Mouse (Mus musculus): ENCODE measurements around the gene Kat5. TPM values are rescaled to one million over a fixed set of nuclear protein-coding genes. Genes with fewer than 3 reads are reported as not detected.

The Kat5 gene
- polyA plus RNA-seq (2015; fragmentation: Nextera tagmentation; extraction: Ambion mirVana): 55.8 and 60.0 TPM in 2 replicates

DNA sequence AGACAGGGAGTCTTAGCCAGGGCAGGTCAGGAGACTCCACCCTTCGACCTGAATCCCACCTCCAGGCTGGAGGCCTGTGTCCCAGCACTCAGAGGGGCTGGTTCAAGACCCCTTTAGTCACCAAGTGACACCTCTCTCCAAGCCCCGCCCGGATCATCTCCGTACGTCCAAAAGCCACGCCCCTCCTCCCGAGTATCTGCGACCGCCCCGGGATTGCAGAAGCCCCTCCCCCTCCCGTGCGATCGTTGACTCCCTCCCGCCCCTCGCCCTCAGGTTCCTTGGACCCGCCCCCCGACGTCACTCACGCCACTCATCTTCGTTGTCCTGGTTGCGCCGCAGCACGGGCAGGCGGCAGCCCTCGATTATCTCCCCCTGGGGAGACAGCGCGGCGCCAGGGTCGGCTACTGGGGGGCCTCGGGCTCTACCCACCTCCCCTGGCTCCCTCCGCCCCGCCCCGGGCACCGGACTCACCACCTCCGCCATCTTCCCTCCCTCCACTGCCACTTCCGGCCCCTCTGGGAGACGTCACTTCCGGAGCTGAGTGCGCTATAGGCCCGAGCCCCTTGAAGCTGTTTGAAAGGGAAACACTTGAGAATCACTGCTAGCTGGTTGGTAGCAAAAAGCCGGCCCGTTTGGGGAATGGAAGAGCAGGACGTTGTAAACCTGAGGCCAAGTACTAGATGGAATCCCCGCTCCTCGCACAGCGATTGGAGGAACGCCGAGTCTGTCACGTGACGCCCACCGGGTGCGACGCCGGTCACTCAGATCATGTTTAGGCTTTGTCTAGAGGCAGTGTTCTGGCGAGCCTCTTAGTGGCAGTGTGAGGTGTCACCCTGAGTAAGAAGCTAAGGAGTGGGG is at the start of gene Kat5:
Gene Kat5, minus strand, starts transcription at position 691 of the 858 bp plus-strand sequence.
- no peaks in the 10 kb centered on the region for H3K9me3 ChIP-seq
- peak within 1 kb of the TSS; percentile 84 for H3K9ac ChIP-seq
- under 1% methylated on average over 46 of the region's 55 CpGs for WGBS
- H3K27ac ChIP-seq: peak within 1 kb of the TSS; percentile 96
- peaks cover 42% of the 10 kb centered on the region for H3K36me3 ChIP-seq
- peak within 1 kb of the TSS; percentile 70 for H3K4me3 ChIP-seq
- no peaks in the 10 kb centered on the region for H3K27me3 ChIP-seq
- ATAC-seq (ENCODE audit: insufficient number of reproducible peaks, insufficient read depth, low FRiP score, low TSS enrichment, low read depth): peak; percentile 87
- peak within 1 kb of the TSS; percentile 80 for H3K4me2 ChIP-seq
- H3K4me1 ChIP-seq: peaks cover 19% of the 10 kb centered on the region

GRCm38 (mm10) chr19:5654720-5655298 is 44.8 kb upstream of the Kat5 start:
- peak overlapping the region; percentile 71 for H3K9ac ChIP-seq
- peak overlapping the region; percentile 91 for H3K4me2 ChIP-seq
- peaks cover 14% of the 10 kb centered on the region for H3K4me1 ChIP-seq
- peak overlapping the region; percentile 50 for H3K4me3 ChIP-seq
- 7% methylated on average over 43 of the region's 43 CpGs for WGBS
- H3K27ac ChIP-seq: no peak overlapping the region
- H3K36me3 ChIP-seq: peaks cover 30% of the 10 kb centered on the region
- H3K27me3 ChIP-seq: peaks cover 31% of the 10 kb centered on the region
- no peak for ATAC-seq (ENCODE audit: insufficient number of reproducible peaks, insufficient read depth, low FRiP score, low TSS enrichment, low read depth)
- H3K9me3 ChIP-seq: no peaks in the 10 kb centered on the region

DNA sequence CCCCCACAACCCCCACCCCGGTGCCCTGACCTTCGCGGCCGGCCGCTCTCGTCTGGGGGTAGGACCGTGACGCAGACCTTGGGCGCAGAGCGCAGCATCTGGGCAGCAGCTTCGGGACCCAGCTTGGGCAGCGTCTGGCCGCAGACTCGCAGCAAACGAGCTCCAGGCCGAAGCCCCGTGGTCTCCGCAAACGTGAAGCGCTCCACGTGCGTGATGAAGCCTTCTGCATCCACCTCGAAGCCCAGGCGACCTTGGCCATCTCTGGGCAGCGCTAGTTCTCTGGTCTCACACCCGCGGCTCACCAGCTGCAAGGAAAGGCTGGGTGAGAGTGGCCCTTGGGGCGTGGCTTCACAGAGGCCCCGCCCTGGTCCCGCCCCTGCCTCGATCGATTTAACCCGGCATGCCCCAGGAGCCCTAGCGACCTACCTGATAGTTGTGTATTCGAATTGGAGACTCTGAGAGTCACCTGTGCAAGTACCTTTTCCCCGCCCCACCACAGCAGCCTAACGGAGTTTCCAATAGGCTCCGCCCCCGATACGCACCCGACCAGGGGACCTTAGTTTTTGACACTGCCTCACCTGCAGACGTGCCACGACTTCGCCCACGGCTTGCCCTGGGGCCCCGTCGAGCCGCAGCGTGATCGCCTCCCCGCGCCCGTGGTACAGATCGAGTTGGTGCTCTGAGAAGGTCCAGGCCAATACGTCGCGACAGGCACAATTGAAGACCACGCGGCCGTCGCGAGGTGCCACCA is 44.1 kb upstream of the Kat5 start:
- ATAC-seq (ENCODE audit: insufficient number of reproducible peaks, insufficient read depth, low FRiP score, low TSS enrichment, low read depth): 0 out of 2 replicates have a peak, but pooled peaks have one; percentile 29
- no peak overlapping the region for H3K27ac ChIP-seq
- H3K27me3 ChIP-seq: peaks cover 31% of the 10 kb centered on the region
- WGBS: 6% methylated on average over 62 of the region's 62 CpGs
- peaks cover 18% of the 10 kb centered on the region for H3K4me1 ChIP-seq
- no peaks in the 10 kb centered on the region for H3K9me3 ChIP-seq
- H3K4me3 ChIP-seq: peak overlapping the region; percentile 50
- peak overlapping the region; percentile 71 for H3K9ac ChIP-seq
- peak overlapping the region; percentile 91 for H3K4me2 ChIP-seq
- peaks cover 30% of the 10 kb centered on the region for H3K36me3 ChIP-seq

DNA sequence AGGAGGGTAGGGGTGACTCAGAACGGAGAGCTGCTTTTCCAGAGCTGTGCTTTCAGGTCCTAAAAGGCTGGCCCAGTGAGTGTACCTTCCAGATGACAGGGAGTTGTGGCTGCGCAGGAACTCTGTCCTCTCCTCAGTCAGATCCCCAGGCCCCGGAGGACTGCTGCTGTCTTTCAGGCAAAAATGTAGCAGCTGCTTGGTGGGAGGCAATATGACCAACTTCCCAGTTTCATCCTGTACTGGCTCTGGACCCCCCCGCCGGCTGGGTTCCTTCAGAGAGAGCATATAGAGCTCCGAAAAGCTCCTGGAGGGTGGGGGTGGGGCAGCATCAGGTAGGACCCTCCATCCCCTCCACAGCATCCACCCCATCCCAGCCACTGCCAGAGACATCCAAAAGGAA is 42.5 kb upstream of the Kat5 start:
- H3K4me2 ChIP-seq: no peak overlapping the region
- H3K9me3 ChIP-seq: no peaks in the 10 kb centered on the region
- H3K4me1 ChIP-seq: peaks cover 30% of the 10 kb centered on the region
- no peak overlapping the region for H3K27ac ChIP-seq
- H3K9ac ChIP-seq: no peak overlapping the region
- H3K4me3 ChIP-seq: no peak overlapping the region
- H3K36me3 ChIP-seq: peaks cover 37% of the 10 kb centered on the region
- WGBS: 70% methylated on average over 6 of the region's 6 CpGs
- peaks cover 31% of the 10 kb centered on the region for H3K27me3 ChIP-seq
- no peak for ATAC-seq (ENCODE audit: insufficient number of reproducible peaks, insufficient read depth, low FRiP score, low TSS enrichment, low read depth)

DNA sequence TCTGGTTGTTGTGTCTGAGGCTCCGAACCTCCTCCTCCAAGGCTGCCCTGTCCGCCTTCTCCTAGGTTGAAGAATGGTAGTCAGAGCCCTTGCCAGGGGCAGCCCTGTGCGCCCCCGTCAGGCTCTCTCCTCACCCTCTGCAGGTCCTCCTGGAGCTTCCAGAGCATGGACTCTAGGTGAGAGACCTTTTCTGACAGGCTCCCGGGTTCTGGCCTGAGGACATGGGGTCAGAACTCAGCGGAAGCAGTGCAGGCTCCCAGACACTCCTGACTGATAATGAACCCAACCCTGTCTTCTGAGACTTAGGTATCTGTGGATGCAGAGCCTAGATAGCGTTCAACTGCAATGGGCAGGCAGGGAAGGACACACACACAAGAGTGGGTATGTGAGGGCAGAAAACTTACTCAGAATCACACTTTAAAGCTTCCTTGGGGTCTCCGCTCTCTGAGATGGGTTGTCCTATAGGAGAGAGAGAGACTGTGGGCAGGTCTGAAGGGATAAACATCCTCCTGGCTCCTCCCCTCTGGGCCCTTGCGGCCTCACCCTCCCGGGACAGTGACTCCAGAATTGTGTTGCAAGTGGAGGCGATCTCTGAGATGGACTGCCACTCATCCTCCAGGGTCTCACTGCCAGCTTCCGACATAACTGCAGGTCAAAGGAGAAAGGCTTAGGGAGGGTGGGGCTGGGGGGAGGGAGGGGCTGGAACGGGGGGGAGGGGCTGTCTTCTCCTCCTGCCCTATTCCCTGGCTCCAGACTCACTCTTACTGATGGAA is 41.7 kb upstream of the Kat5 start:
- no peak for ATAC-seq (ENCODE audit: insufficient number of reproducible peaks, insufficient read depth, low FRiP score, low TSS enrichment, low read depth)
- H3K4me2 ChIP-seq: no peak overlapping the region
- no peaks in the 10 kb centered on the region for H3K9me3 ChIP-seq
- no peak overlapping the region for H3K9ac ChIP-seq
- no peak overlapping the region for H3K4me3 ChIP-seq
- peaks cover 44% of the 10 kb centered on the region for H3K36me3 ChIP-seq
- peaks cover 30% of the 10 kb centered on the region for H3K4me1 ChIP-seq
- H3K27me3 ChIP-seq: peaks cover 31% of the 10 kb centered on the region
- no peak overlapping the region for H3K27ac ChIP-seq
- WGBS: 54% methylated on average over 13 of the region's 13 CpGs

DNA sequence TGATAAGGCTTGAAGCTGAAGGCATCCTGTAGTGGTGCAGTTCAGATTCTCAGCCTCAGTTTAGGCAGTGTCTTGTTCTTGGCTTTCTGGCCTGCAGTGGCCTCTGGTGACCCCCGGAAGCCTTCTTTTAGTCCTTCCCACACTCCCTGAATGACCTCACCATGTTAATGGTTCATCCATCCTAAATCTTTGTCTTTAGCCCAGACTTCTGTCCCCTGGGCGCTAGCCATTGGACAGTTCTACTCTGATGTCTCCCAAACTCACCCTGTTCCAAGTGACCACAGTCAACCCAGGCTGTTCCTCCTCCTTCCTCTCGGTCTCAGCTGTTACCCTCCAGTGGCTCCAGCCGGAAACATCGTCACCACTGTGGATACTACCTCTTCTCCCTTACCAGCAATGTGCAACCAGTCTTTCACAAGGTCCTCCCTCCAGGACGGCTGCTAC is 39.3 kb upstream of the Kat5 start:
- Histone ChIP-seq H3K27ac (peak overlapping the region; percentile 87), H3K27me3 (peaks cover 8% of the 10 kb centered on the region)

GRCm38 (mm10) chr19:5648401-5649297 is 38.6 kb upstream of the Kat5 start:
- Histone ChIP-seq H3K4me1 (peaks cover 15% of the 10 kb centered on the region), H3K4me3 (peak overlapping the region; percentile 39), H3K9ac (peak overlapping the region; percentile 67), H3K27me3 (peaks cover under 1% of the 10 kb centered on the region), H3K4me2 (peak overlapping the region; percentile 67), H3K36me3 (peaks cover 71% of the 10 kb centered on the region), H3K27ac (peak overlapping the region; percentile 87), H3K9me3 (no peaks in the 10 kb centered on the region)
- ATAC-seq (ENCODE audit: insufficient number of reproducible peaks, insufficient read depth, low FRiP score, low TSS enrichment, low read depth): peak; percentile 78
- WGBS: 12% methylated on average over 26 of the region's 26 CpGs

More for the DNA sequence above, 39.3 kb upstream of the Kat5 start:
- H3K4me2 ChIP-seq: peak overlapping the region; percentile 67
- ATAC-seq (ENCODE audit: insufficient number of reproducible peaks, insufficient read depth, low FRiP score, low TSS enrichment, low read depth): no peak
- H3K9me3 ChIP-seq: no peaks in the 10 kb centered on the region
- H3K36me3 ChIP-seq: peaks cover 65% of the 10 kb centered on the region
- WGBS: 64% methylated on average over 6 of the region's 6 CpGs
- peak overlapping the region; percentile 39 for H3K4me3 ChIP-seq
- peaks cover 22% of the 10 kb centered on the region for H3K4me1 ChIP-seq
- peak overlapping the region; percentile 67 for H3K9ac ChIP-seq

GRCm38 (mm10) chr19:5647791-5648190 is 37.8 kb upstream of the Kat5 start:
- ATAC-seq (ENCODE audit: insufficient number of reproducible peaks, insufficient read depth, low FRiP score, low TSS enrichment, low read depth): no peak
- no peak overlapping the region for H3K4me2 ChIP-seq
- H3K27ac ChIP-seq: no peak overlapping the region
- no peak overlapping the region for H3K9ac ChIP-seq
- peaks cover 79% of the 10 kb centered on the region for H3K36me3 ChIP-seq
- H3K9me3 ChIP-seq: no peaks in the 10 kb centered on the region
- no peaks in the 10 kb centered on the region for H3K27me3 ChIP-seq
- H3K4me1 ChIP-seq: peaks cover 15% of the 10 kb centered on the region
- 93% methylated on average over 6 of the region's 6 CpGs for WGBS
- H3K4me3 ChIP-seq: no peak overlapping the region

DNA sequence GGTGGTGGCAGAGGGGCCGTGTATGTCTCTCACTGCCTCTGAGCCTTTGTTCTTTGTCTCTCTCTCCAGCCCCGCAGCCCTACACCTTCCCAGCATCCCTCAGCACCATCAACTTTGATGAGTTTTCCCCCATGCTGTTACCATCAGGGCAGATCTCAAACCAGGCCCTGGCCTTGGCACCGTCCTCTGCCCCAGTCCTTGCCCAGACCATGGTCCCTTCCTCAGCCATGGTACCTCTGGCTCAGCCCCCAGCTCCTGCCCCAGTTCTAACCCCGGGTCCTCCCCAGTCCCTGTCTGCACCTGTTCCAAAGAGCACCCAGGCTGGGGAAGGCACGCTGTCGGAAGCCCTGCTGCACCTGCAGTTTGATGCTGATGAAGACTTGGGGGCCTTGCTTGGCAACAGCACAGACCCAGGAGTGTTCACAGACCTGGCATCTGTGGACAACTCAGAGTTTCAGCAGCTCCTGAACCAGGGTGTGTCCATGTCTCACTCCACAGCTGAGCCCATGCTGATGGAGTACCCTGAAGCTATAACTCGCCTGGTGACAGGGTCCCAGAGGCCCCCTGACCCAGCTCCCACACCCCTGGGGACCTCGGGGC is 36.8 kb upstream of the Kat5 start:
- 91% methylated on average over 8 of the region's 8 CpGs for WGBS
- no peak overlapping the region for H3K4me3 ChIP-seq
- no peak overlapping the region for H3K9ac ChIP-seq
- H3K27me3 ChIP-seq: no peaks in the 10 kb centered on the region
- H3K36me3 ChIP-seq: peaks cover 80% of the 10 kb centered on the region
- ATAC-seq (ENCODE audit: insufficient number of reproducible peaks, insufficient read depth, low FRiP score, low TSS enrichment, low read depth): no peak
- no peaks in the 10 kb centered on the region for H3K9me3 ChIP-seq
- peaks cover 15% of the 10 kb centered on the region for H3K4me1 ChIP-seq
- H3K4me2 ChIP-seq: no peak overlapping the region
- no peak overlapping the region for H3K27ac ChIP-seq

DNA sequence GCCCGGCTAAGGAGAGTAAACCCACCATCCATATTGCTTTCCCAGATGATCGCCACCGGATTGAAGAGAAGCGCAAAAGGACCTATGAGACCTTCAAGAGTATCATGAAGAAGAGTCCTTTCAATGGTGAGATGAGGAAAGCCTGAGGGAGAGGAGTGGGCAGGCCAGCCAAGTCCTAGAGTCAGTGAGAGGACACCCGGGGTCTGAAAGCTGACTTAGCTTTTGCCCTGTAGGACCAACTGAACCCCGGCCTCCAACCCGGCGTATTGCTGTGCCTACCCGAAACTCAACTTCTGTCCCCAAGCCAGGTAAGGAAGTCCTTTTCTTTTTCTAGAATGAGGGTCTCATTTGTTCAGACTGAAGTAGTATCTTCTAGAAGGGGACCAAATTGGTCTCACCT is 35.2 kb upstream of the Kat5 start:
- WGBS: 95% methylated on average over 9 of the region's 9 CpGs
- H3K36me3 ChIP-seq: peaks cover 80% of the 10 kb centered on the region

More for the DNA sequence above, 35.2 kb upstream of the Kat5 start:
- Histone ChIP-seq H3K9ac (no peak overlapping the region), H3K4me3 (no peak overlapping the region), H3K4me2 (no peak overlapping the region), H3K9me3 (no peaks in the 10 kb centered on the region), H3K27ac (no peak overlapping the region), H3K4me1 (peaks cover 15% of the 10 kb centered on the region), H3K27me3 (no peaks in the 10 kb centered on the region)
- no peak for ATAC-seq (ENCODE audit: insufficient number of reproducible peaks, insufficient read depth, low FRiP score, low TSS enrichment, low read depth)
